Mouse (Mus musculus): ENCODE data around the gene Il1rapl2.
"Not testable (repeated sequence)": the region's sequence is repeated elsewhere in the genome, so short reads cannot be mapped to it uniquely, and the experiment has no call there.

Gene Il1rapl2

DNA sequence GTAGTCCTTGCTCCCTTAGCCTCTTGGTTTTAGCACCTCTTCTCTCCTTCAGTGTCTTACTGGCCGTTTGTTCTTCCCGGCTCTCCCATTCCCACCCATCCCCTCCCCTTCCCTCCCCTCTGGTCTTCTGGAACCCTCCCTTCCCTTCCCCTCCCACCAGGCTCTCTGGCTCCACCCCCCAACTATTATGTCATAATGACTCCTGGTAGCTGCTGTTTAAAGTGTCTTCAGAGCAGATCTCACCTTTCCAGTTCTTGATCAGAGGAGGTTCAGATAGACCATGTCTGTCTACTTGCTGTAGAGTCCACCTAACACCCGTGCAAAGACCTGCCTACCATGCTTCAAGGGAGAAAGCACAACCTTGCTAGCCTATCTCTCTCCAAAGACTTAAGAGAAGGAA is 639.1 kb downstream of the Il1rapl2 start, which contains the start of gene Tex13a:
Gene Tex13a (minus strand): TSS at position 101 of the 400 bp plus-strand sequence.
- no peak for DNase-seq

DNA sequence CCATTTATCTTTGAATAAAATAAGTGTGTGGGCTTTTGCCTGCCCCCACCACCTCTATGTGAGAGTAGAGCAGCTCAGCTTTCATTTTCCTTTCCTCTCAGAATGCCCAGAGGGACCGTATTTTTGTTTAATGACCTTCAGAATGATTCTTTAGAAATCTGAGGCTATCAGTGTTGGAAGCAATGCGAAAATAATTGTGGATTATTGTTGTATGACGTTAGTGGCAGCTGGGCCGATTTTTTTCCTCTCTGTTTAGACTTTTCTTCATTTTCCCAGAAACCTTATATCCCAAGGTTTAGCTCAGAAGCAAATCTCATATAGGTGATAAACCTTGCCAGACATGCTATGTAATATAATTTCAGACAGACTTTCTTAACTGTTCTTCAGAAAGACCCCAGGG is 664.2 kb downstream of the Il1rapl2 start:
- no peak for DNase-seq

DNA sequence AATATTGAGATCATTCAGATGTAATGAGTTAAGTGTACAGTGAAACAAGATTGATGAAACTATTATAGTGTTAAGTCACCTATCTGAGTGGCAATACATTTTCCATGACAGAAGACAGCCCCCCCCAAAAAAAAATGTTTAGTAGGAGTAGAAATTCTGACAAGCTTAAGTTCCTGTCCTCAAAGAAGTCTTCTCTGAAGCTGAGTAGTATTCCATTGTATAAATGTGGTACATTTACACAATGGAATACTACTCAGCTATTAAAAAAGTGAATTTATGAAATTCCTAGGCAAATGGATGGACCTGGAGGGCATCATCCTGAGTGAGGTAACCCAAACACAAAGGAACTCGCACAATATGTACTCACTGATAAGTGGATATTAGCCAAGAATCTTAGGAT is 778.3 kb downstream of the Il1rapl2 start:
- DNase-seq, result not testable (repeated sequence)

DNA sequence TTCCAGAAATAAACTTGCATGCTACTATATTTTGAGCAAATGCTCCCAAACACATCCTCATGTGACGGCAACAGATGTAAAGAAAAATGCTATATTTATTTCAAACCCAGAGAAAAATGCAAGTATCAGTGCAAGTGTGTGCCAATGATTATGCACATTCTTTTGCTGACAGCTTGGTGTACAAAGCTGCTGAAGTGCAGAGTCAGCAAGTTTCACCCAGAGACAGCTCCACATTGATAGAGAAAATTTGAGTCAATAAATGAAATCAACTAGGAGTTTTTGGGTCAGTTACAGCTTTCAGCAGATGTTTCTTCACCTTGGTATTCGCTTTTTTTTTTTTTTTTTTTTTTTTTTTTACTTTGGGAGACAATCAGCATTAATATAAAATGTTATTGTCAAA is 863.4 kb downstream of the Il1rapl2 start:
- DNase-seq, result no peak

DNA sequence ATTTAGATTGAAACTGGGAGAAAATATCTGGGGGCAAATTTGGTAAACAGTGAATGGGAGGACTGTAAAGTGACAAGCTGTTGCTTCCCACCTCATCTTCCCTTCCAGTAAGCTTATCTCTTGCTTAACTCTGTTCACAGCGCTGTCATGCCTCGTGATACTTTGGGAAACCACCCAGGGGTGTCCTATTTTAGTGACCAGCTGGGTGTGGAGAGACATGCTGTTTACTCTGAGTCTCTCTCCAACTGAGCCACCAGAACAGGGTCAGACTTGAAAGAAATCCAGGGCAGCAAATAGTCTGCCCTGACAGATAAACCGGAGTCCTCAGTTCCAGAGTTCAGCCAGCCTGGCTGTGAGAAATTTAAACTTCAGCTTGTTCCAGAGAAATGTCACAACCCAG is 867.5 kb downstream of the Il1rapl2 start:
- DNase-seq, result no peak

DNA sequence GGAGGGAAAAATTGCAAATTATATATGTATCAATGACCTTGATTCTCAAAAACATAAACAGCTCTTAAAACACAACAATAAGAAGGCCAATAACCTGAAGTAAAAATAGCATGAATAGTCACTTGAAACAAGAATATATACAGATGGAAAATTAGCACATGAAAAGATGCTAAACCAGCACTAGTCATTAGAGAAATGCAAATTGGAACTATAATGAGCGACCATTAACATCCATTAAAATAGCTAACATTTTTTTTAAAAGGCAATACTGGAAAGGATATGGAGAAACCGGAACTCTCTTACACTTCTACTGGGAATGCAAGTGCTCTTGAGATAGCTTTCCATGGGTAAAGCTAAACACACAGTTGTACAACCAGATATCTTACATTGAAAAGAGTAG is 879.4 kb downstream of the Il1rapl2 start:
- no peak for DNase-seq

DNA sequence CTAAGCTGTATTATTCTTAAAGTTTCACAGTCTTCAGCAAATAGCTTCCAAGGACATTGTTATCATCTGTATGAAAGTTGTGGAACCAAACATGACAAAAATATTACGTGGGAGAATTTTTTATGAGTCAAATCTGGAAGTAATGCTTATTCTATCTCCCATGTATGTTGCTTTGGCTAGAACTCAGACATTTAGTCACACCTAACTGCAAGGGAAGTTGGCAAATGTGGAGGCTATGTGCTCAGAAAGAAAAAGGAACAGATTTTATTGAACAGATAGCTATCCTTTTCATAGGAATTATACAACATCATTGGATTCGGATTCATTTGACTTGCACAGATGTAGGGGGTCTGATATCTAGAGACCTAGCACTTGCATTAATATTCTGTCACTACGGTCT is 908.1 kb downstream of the Il1rapl2 start:
- no peak for DNase-seq

DNA sequence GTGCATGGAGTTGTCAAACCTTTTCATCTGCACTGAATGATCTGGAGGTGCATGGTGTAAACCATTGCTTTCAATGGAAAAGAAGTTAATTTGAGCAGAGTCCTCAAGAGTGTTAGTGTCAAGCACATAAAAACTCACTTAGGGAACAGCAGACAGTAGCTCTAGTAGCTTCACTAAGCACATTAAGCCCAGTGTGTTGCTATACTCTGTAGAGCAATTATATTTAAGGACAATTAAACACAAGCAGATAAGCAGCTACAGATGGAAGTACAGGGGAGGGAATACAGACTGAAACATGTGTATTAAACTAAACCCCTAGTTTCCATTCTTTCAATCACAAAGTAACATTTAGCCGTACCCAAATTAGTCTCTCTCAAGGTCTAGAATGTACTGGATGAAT is 930.1 kb downstream of the Il1rapl2 start:
- DNase-seq, result no peak

DNA sequence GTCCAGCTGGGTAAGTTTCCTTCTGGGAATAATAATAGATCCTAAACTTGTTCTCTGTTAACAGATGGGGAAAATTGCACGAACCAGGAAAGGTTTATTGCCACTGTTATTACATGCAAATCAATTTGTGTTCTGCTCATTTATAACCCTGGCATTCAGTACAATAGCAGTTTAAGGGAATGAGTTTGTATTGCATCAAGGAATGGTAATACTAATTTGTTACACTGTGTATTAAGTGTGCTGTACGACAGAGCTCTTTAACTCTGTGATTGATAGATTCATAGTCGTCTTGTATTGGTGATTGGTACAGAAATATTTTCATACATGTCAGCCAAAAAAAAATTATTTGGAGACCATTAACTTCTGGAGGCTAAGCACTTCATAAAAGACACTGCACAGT is 934.6 kb downstream of the Il1rapl2 start:
- DNase-seq, result no peak

DNA sequence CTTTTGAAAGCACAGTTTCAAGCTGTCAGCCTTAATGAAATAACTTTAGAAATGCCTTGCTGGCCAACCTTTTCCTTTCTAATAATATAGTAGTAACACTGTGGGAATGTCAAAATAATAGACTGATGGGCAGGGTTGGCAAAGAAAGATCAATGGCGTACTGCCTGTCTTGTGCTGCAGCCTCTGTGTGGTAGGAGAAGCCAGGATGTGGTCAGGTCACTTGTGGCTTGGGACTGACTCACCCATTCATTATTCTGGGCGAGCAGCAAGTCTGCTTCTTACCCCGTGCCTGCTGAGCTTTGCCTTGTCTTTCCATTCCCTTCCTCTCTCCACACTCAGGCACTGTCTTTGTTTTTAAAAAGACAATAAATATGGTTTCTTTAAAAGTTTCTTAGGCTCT is 1049.7 kb downstream of the Il1rapl2 start:
- no peak for DNase-seq

DNA sequence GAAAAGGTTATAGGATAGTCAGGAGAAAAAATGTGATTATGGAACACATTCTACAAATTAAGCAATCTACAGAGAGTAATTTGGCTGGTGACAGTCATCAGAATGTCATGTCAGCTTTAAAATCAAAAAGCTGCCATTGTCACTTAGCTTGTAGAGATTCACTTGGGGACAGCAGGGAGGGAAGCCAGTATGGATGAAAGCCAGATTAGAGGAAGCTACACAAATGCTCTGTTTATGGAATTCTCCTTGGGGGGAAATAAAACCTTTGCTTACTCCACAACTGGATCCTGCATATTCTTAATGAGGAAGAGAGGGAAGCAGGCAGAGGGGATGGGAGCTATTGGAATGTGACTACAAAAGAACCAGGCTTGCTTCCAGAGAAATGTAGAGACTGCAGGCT is 1054.9 kb downstream of the Il1rapl2 start:
- DNase-seq, result no peak

DNA sequence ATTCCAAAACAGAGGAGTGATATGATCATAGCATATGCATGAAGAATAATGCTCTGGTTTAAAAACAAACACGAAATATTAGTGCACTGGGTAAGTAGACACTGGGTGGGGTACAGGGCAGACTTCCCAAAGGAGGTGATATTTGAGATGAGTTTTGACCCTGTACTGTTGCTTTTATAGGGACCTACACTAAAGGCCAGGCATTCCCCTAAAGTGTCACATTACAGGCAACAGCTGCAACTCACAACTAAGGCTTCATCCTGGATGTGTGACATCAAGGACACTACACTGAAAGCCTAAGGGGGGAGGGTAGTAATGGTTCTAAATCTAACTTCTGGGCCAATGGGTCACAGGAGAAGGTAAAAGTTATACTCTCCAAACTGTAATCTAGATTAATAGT is 1152.0 kb downstream of the Il1rapl2 start:
- DNase-seq, result no peak

DNA sequence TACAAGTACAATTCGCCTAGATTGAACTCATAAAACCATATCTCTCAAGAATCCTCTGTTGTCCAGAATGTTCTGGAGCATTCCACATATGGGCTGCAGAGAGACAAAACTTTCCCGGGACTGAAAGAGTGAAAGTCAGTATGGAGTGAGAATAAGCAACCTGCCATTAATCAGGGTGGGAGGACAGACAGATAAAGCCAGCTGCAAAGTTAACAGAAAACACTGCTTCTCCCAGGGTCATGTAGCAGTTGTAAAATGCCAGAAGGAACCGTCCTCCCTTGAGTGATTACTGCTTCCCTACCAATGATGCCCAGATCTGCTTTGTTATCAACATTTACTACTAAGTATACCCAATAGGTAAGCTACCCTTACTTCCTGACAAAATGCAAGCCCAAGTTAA is 1230.5 kb downstream of the Il1rapl2 start:
- DNase-seq, result no peak

DNA sequence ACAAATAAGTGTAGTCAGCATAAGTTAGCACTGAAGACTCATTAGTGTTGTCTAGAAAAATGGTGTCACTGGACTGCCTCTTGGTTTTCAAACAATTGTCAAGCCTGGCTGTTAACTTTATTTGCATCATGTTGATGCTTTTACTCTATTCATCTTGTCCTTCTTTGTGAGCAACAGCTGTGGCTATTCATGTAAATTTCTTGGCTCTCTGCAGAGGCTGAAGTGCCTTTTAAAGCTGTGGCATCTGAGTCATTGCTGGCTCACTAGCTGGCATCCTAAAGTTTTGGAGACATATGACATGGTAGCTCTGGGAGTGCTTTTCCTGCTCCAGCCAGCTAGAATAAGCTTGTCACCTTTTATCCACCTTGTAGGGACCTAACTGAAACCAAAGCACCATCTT is 1261.5 kb downstream of the Il1rapl2 start:
- no peak for DNase-seq

DNA sequence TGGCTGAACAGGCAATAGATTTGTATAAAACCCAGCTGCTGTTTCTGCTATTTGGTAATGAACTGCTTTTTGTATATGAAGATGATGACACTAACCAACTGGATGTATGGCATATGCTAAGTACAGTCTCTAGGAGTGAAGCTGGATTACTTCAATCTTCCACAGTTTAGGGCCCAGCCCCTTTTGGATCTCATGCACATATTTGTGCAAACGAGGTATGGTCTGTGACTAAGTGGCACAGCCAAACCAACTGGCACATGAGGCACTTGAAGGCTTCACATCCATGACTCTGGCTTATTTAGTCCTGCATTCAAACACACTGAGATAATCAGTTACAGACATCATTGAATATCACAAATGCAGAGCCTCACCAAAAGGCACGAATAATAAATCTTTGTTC is 1263.5 kb downstream of the Il1rapl2 start:
- DNase-seq, result no peak

DNA sequence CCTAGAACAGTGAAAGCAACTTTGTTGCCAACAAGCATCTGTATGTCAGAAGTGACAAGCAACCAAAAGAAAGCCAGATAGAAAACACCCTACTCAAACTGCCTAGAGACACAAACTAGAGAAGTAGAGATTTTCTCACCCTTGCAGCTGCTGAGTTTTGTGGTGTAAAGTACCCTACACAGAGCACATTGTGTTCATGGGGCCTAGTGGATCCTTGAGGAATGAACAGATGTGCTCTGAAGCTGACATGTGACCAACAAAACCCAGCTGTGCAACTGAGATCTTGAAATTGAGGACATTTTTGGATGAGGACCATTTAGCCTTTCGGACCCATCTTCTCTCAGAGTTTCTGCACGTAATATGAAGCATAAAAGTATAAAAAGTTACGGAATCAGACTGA is 1268.0 kb downstream of the Il1rapl2 start:
- DNase-seq, result no peak

Data from right cerebral cortex, adult 18-20 months (tissue).